In genomic region chr16:8674165-8674564, GRCm38 (mm10) we compare ENCODE assay signal across 9 mouse cellular contexts. TPM values are rescaled to one million over a fixed set of nuclear protein-coding genes. Genes with fewer than 3 reads are reported as not detected.
DNase-seq lines count a peak whose midpoint lies in the region.
"Had no signal": no experiment of that assay in that cellular context is flagged by ENCODE, and none has a peak within 500 bp of the region (broad histone marks: within the 10 kb centered on the region; RNA-seq: fewer than 3 reads in every experiment).

No protein-coding gene starts in this region.

- 4% methylated on average over 8 of the region's 8 CpGs for WGBS in embryonic facial prominence, embryonic 10.5 days

- peaks cover 26% of the 10 kb centered on the region for H3K4me1 ChIP-seq in embryonic facial prominence, embryonic 10.5 days

- no peak overlapping the region for H3K27ac ChIP-seq in embryonic facial prominence, embryonic 10.5 days (replicated peaks)

- H3K9me3 ChIP-seq in embryonic facial prominence, embryonic 10.5 days, result no peaks in the 10 kb centered on the region

- H3K27me3 ChIP-seq in embryonic facial prominence, embryonic 10.5 days (replicated peaks; ENCODE audit: low read depth, poor library complexity, severe bottlenecking), result peaks cover 17% of the 10 kb centered on the region

- no peak overlapping the region for H3K4me3 ChIP-seq in embryonic facial prominence, embryonic 10.5 days

- intact Hi-C loops in left cerebral cortex, postnatal 4 days (cut with DNase I), result no loop called here
- intact Hi-C loops in left cerebral cortex, postnatal 36 days (cut with DNase I), result loop anchor here (2.0 to 5.0 kb wide), 2 partner anchors 37 to 179 kb away; partner anchors contain the start of genes Pmm2 and Tmem186

- DNase-seq in adrenal gland, adult 2 months, result peak; percentile 56
- DNase-seq in adrenal gland, postnatal 4 days (ENCODE audit: low spot score in 2 of 2), result no peak
- peak; percentile 70 for DNase-seq in left cerebral cortex, postnatal 4 days
- DNase-seq in left cerebral cortex, postnatal 36 days (ENCODE audit: low spot score in 2 of 2), result no peak
- DNase-seq in embryonic facial prominence, embryonic 10.5 days (ENCODE audit: low spot score), result peak; percentile 72
- peak; percentile 61 to 71 for DNase-seq in kidney, postnatal 4 days
- DNase-seq in natural killer cell, adult 2 months (ENCODE audit: low spot score in 2 of 2), result peak; percentile 53 to 74
- peak; percentile 68 to 72 for DNase-seq in thymus, postnatal 36 days

- peaks cover 2% of the 10 kb centered on the region for H3K36me3 ChIP-seq in embryonic facial prominence, embryonic 10.5 days (replicated peaks)

RNA-seq across cellular contexts. Expression of gene Carhsp1, which starts 2.2 kb away (rescaled TPM):
- 100 to 1,000 TPM in 1 of 2 experiments, 10 to 100 TPM in 1; 52.0 to 120 TPM for total RNA-seq in adrenal gland, adult 2 months (2021)
- 233 and 404 TPM in 2 replicates for polyA plus RNA-seq in adrenal gland, adult 2 months (2012; rRNA removed)
- 10 to 100 TPM; 78.2 to 81.1 TPM for total RNA-seq in adrenal gland, postnatal 4 days (2021)
- total RNA-seq in left cerebral cortex, postnatal 4 days (2021), result 10 to 100 TPM; 54.3 to 60.3 TPM
- 10 to 100 TPM; 15.6 to 20.2 TPM for total RNA-seq in left cerebral cortex, postnatal 36 days (2021)
- polyA plus RNA-seq in embryonic facial prominence, embryonic 10.5 days (2016; fragmentation: Nextera tagmentation; extraction: Ambion mirVana), result 168 and 176 TPM in 2 replicates

RNA-seq across cellular contexts. Expression of gene Gm5767, which starts 6.4 kb away (rescaled TPM):
- not detected for total RNA-seq in adrenal gland, adult 2 months (2021)
- polyA plus RNA-seq in adrenal gland, adult 2 months (2012; rRNA removed), result 0.25 and 0.29 TPM in 2 replicates
- not detected for total RNA-seq in adrenal gland, postnatal 4 days (2021)
- not detected for total RNA-seq in left cerebral cortex, postnatal 4 days (2021)
- not detected for total RNA-seq in left cerebral cortex, postnatal 36 days (2021)
- not detected in 2 replicates for polyA plus RNA-seq in embryonic facial prominence, embryonic 10.5 days (2016; fragmentation: Nextera tagmentation; extraction: Ambion mirVana)
- total RNA-seq: left cerebral cortex, postnatal 14 days had no signal

RNA-seq across cellular contexts. Expression of gene Tmem186, which starts 36.7 kb away (rescaled TPM):
- 10 to 100 TPM; 15.3 to 22.1 TPM for total RNA-seq in adrenal gland, adult 2 months (2021)
- polyA plus RNA-seq in adrenal gland, adult 2 months (2012; rRNA removed), result 15.6 and 16.2 TPM in 2 replicates
- total RNA-seq in adrenal gland, postnatal 4 days (2021), result 10 to 100 TPM; 18.2 to 20.8 TPM
- 10 to 100 TPM; 14.3 TPM for total RNA-seq in left cerebral cortex, postnatal 4 days (2021)
- total RNA-seq in left cerebral cortex, postnatal 36 days (2021), result 10 to 100 TPM; 12.0 to 13.4 TPM
- 23.5 and 25.4 TPM in 2 replicates for polyA plus RNA-seq in embryonic facial prominence, embryonic 10.5 days (2016; fragmentation: Nextera tagmentation; extraction: Ambion mirVana)

RNA-seq across cellular contexts. Expression of gene Pmm2, which starts 36.7 kb away (rescaled TPM):
- total RNA-seq in adrenal gland, adult 2 months (2021), result 10 to 100 TPM; 48.1 to 53.8 TPM
- 54.1 and 75.1 TPM in 2 replicates for polyA plus RNA-seq in adrenal gland, adult 2 months (2012; rRNA removed)
- 10 to 100 TPM; 78.2 to 82.1 TPM for total RNA-seq in adrenal gland, postnatal 4 days (2021)
- 10 to 100 TPM; 41.4 to 42.9 TPM for total RNA-seq in left cerebral cortex, postnatal 4 days (2021)
- total RNA-seq in left cerebral cortex, postnatal 36 days (2021), result 10 to 100 TPM; 24.3 to 50.5 TPM
- polyA plus RNA-seq in embryonic facial prominence, embryonic 10.5 days (2016; fragmentation: Nextera tagmentation; extraction: Ambion mirVana), result 54.1 and 58.7 TPM in 2 replicates

Comparison
In these comparisons a context has a peak if more than half of its experiments do, and no peak if none do; other contexts are left out.
1. DNase-seq: peak in adrenal gland, adult 2 months (single experiment), left cerebral cortex, postnatal 4 days (single experiment), embryonic facial prominence, embryonic 10.5 days (single experiment), kidney, postnatal 4 days (2 of 2), natural killer cell, adult 2 months (2 of 2) and thymus, postnatal 36 days (2 of 2); none in adrenal gland, postnatal 4 days (0 of 2) and left cerebral cortex, postnatal 36 days (0 of 2).